21 mouse cellular contexts compared by ENCODE assay signal in the genomic region with DNA sequence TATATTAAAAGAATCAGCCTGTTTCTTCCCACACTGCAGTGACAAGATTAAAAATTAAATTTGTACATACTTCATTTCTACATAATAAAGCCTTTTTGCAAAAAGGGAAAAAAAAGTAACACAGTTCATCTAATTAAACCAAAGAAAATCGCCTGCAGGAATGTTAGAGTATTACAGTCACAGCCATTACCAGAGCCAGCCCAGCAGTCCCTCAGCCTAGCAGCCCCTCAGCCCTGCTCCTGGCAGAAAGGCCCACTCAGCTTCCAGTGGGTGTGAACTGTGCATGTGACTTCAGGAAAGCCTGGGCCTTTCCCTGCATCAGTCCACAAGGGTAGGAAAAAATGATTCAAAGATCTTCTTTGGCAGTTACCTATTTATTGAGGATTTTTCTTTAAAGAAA.
DNase-seq lines count a peak whose midpoint lies in the region; ATAC-seq lines count a peak whose summit lies in the region.
"Had no signal": no experiment of that assay in that cellular context is flagged by ENCODE, and none has a peak within 500 bp of the region (broad histone marks: within the 10 kb centered on the region; RNA-seq: fewer than 3 reads in every experiment).

No protein-coding gene starts in this region.

- H3K27me3 ChIP-seq in heart, embryonic 11.5 days (ENCODE audit: control insufficient read depth, insufficient read depth, low read length), result no peaks in the 10 kb centered on the region
- no peaks in the 10 kb centered on the region for H3K27me3 ChIP-seq in embryonic facial prominence, embryonic 10.5 days (replicated peaks; ENCODE audit: low read depth, poor library complexity, severe bottlenecking)
- H3K27me3 ChIP-seq: liver, embryonic 15.5 days; lung, embryonic 15.5 days; megakaryocyte, embryonic 14.5 days; neural tube, embryonic 15.5 days had no signal

- ATAC-seq in CD4-positive, CD25-positive, alpha-beta regulatory T cell, adult 4 months, result no peak
- ATAC-seq in heart, embryonic 11.5 days (replicated peaks; ENCODE audit: insufficient number of reproducible peaks, low FRiP score, low TSS enrichment), result no peak
- ATAC-seq: midbrain, embryonic 16.5 days had no signal

- no peaks in the 10 kb centered on the region for H3K9me3 ChIP-seq in heart, embryonic 11.5 days (replicated peaks; ENCODE audit: control insufficient read depth, low read length)
- peaks cover 4% of the 10 kb centered on the region; the same call in 1 of the 2 replicates for H3K9me3 ChIP-seq in embryonic facial prominence, embryonic 10.5 days
- H3K9me3 ChIP-seq: liver, embryonic 15.5 days; lung, embryonic 15.5 days; neural tube, embryonic 15.5 days had no signal

- H3K4me3 ChIP-seq in heart, embryonic 11.5 days (ENCODE audit: low read depth, low read length), result no peak overlapping the region
- no peak overlapping the region for H3K4me3 ChIP-seq in embryonic facial prominence, embryonic 10.5 days
- H3K4me3 ChIP-seq: heart, embryonic 10.5 days; liver, embryonic 15.5 days; lung, embryonic 15.5 days; megakaryocyte, embryonic 14.5 days; neural tube, embryonic 15.5 days had no signal

- peak; percentile 16 for DNase-seq in CD4-positive, CD25-positive, alpha-beta regulatory T cell, adult 2 months (ENCODE audit: low read depth, low spot score)
- peak; percentile 36 for DNase-seq in heart, adult 11 months
- DNase-seq in left cerebral cortex, postnatal 4 days, result peak; percentile 13
- no peak for DNase-seq in left cerebral cortex, postnatal 25 days (ENCODE audit: low spot score in 2 of 2)
- DNase-seq in embryonic facial prominence, embryonic 10.5 days (ENCODE audit: low spot score), result peak; percentile 20
- DNase-seq in gastrocnemius, postnatal 10 days, result no peak
- DNase-seq: adrenal gland, postnatal 25 days; cerebellum, adult 9-11 months; kidney, adult 11 months; liver; lung, postnatal 36 days; right cerebral cortex, postnatal 25 days; spleen, adult 18-20 months had no signal

- H3K4me2 ChIP-seq in heart, embryonic 11.5 days, result no peak overlapping the region
- H3K4me2 ChIP-seq: liver, embryonic 15.5 days; lung, embryonic 15.5 days; neural tube, embryonic 15.5 days had no signal

- H3K9ac ChIP-seq in heart, embryonic 11.5 days (ENCODE audit: low read depth, low read length), result no peak overlapping the region
- H3K9ac ChIP-seq: liver, embryonic 15.5 days; lung, embryonic 15.5 days; neural tube, embryonic 15.5 days had no signal

- no peaks in the 10 kb centered on the region for H3K4me1 ChIP-seq in heart, embryonic 11.5 days (ENCODE audit: control insufficient read depth, insufficient read depth, low read length)
- H3K4me1 ChIP-seq in embryonic facial prominence, embryonic 10.5 days, result peaks cover 4% of the 10 kb centered on the region
- H3K4me1 ChIP-seq: heart, embryonic 10.5 days; liver, embryonic 15.5 days; lung, embryonic 15.5 days; megakaryocyte, embryonic 14.5 days; neural tube, embryonic 15.5 days had no signal

- no peak overlapping the region for H3K27ac ChIP-seq in heart, embryonic 11.5 days (ENCODE audit: low read depth, low read length)
- no peak overlapping the region for H3K27ac ChIP-seq in embryonic facial prominence, embryonic 10.5 days (replicated peaks)
- H3K27ac ChIP-seq: heart, embryonic 10.5 days; liver, embryonic 15.5 days; lung, embryonic 15.5 days; neural tube, embryonic 15.5 days had no signal

- intact Hi-C loops in left cerebral cortex, postnatal 4 days (cut with DNase I), result no loop called here
- intact Hi-C loops in left cerebral cortex, postnatal 25 days (cut with DNase I), result no loop called here

- WGBS in heart, embryonic 11.5 days (ENCODE audit: insufficient replicate concordance), result 12% methylated on average over 1 of the region's 1 CpGs
- WGBS in embryonic facial prominence, embryonic 10.5 days, result 17% methylated on average over 1 of the region's 1 CpGs

- H3K36me3 ChIP-seq in heart, embryonic 11.5 days (ENCODE audit: control insufficient read depth, insufficient read depth, low read length), result no peaks in the 10 kb centered on the region
- no peaks in the 10 kb centered on the region for H3K36me3 ChIP-seq in embryonic facial prominence, embryonic 10.5 days (replicated peaks)
- H3K36me3 ChIP-seq: heart, embryonic 10.5 days; liver, embryonic 15.5 days; lung, embryonic 15.5 days; neural tube, embryonic 15.5 days had no signal

Comparison
In these comparisons a context has a peak if more than half of its experiments do, and no peak if none do; other contexts are left out.
1. DNase-seq: peak in CD4-positive, CD25-positive, alpha-beta regulatory T cell, adult 2 months (single experiment), heart, adult 11 months (single experiment), left cerebral cortex, postnatal 4 days (single experiment) and embryonic facial prominence, embryonic 10.5 days (single experiment); none in left cerebral cortex, postnatal 25 days (0 of 2) and gastrocnemius, postnatal 10 days (single experiment).